Mouse (Mus musculus) mouse embryonic stem cell (cell line): Measurements from ENCODE around the gene Ccng2.

Source experiments
- in situ Hi-C, 2 experiments: fragments of 300-500 bp; cut with MboI; formaldehyde crosslinking; loops; 1 replicate in 1 of 2; 3 replicates in 1 of 2; pipeline ENCODE4 v1.14.3; 2019 to 2020; ENCODE audit warnings: low sequenced_read_pairs in 2 of 2, low pct_unique_long_range_greater_than_20kb in 1 of 2, mixed read lengths in 1 of 2; ENCODE audit not compliant: unreplicated experiment in 1 of 2

Gene Ccng2

GRCm38 (mm10) chr5:93266883-93267704, at the start of gene Ccng2:
TSS of gene Ccng2 (plus strand) at chr5:93267257.
- in situ Hi-C loops: no loop called here

GRCm38 (mm10) chr5:93218375-93218774, 48.7 kb upstream of the Ccng2 start:
- in situ Hi-C loops: no loop called here

GRCm38 (mm10) chr5:93221661-93222060, 45.4 kb upstream of the Ccng2 start:
- in situ Hi-C loops: no loop called here

GRCm38 (mm10) chr5:93224549-93224948, 42.5 kb upstream of the Ccng2 start:
- in situ Hi-C loops: no loop called here

GRCm38 (mm10) chr5:93227157-93227556, 39.9 kb upstream of the Ccng2 start:
- in situ Hi-C loops: no loop called here

- in situ Hi-C loops: no loop called here
Measured at GRCm38 (mm10) chr5:93229527-93229926, 37.5 kb upstream of the Ccng2 start.

GRCm38 (mm10) chr5:93231721-93232120, 35.3 kb upstream of the Ccng2 start:
- in situ Hi-C loops: no loop called here

GRCm38 (mm10) chr5:93232838-93233237, 34.2 kb upstream of the Ccng2 start:
- in situ Hi-C loops: no loop called here

- in situ Hi-C loops: no loop called here
Measured at GRCm38 (mm10) chr5:93234130-93234529, 32.9 kb upstream of the Ccng2 start.

GRCm38 (mm10) chr5:93234605-93235004, 32.5 kb upstream of the Ccng2 start:
- in situ Hi-C loops: no loop called here

GRCm38 (mm10) chr5:93235888-93236287, 31.2 kb upstream of the Ccng2 start:
- in situ Hi-C loops: no loop called here

GRCm38 (mm10) chr5:93236541-93236940, 30.5 kb upstream of the Ccng2 start:
- in situ Hi-C loops: no loop called here

- in situ Hi-C loops: no loop called here
Measured at GRCm38 (mm10) chr5:93239590-93240544, 27.2 kb upstream of the Ccng2 start.

GRCm38 (mm10) chr5:93245280-93245679, 21.8 kb upstream of the Ccng2 start:
- in situ Hi-C loops: no loop called here

- in situ Hi-C loops: no loop called here
Measured at GRCm38 (mm10) chr5:93249940-93250578, 17.0 kb upstream of the Ccng2 start.

GRCm38 (mm10) chr5:93251001-93251760, 15.9 kb upstream of the Ccng2 start:
- in situ Hi-C loops: no loop called here

GRCm38 (mm10) chr5:93255759-93256265, 11.2 kb upstream of the Ccng2 start:
- in situ Hi-C loops: no loop called here

- in situ Hi-C loops: no loop called here
Measured at GRCm38 (mm10) chr5:93256820-93257405, 10.1 kb upstream of the Ccng2 start.
